Mouse (Mus musculus): Measurements from ENCODE around the gene Camkmt. TPM values are rescaled to one million over a fixed set of nuclear protein-coding genes. Genes with fewer than 3 reads are reported as not detected.
A peak's percentile ranks its signal among the peaks of the same experiment; 100 is the strongest.

Camkmt gene
- polyA plus RNA-seq, 1 experiment from 2014 or later: 3.9 TPM

GRCm38 (mm10) chr17:85372523-85372922 is 282.2 kb downstream of the Camkmt start:
- no peak for DNase-seq
- Histone ChIP-seq H3K9ac (no peak overlapping the region), H3K4me3 (replicated peaks) (no peak overlapping the region), H3K36me3 (no peaks in the 10 kb centered on the region), H3K27me3 (no peaks in the 10 kb centered on the region), H3K4me2 (no peak overlapping the region), H3K27ac (no peak overlapping the region), H3K9me3 (replicated peaks) (no peaks in the 10 kb centered on the region), H3K4me1 (replicated peaks) (peaks cover 16% of the 10 kb centered on the region)
- WGBS (ENCODE audit: insufficient replicate concordance): 72% methylated on average over 7 of the region's 7 CpGs
- ATAC-seq (ENCODE audit: low read depth): no peak

DNA sequence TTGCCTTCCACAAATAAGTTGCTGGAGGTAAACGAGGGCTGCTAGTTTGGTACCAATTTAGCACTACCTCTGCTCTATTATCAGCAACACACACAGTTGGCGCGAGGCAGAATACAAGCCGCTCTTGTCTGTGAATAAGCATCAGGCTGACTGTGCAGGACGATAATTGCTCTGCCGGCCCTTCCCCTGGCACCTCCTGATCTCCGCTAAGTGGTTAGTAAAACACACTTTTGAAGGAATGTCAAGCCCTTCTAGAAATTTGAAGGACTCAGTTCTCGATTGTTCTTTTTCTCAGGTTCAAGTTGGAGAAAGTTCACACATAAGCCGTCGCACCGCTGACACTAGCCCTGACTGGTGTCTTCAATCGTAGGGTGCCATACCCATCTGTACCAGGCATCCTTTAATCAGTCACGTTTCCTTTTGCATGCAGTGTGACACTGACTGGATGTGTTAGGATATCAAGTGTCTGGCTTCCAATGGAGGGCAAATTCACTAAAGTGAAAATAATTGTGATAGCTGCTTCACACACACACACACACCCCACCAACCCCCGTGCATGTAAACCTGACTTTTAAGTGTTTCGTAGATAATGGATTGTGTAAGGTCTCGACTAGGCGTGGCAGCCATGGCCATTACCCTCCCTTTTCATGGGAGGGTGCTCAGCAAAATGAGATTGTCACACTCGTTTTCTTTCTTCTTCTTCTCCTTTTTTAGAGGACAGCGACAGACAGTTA is 283.9 kb downstream of the Camkmt start:
- Histone ChIP-seq H3K9me3 (replicated peaks) (no peaks in the 10 kb centered on the region), H3K9ac (no peak overlapping the region), H3K27ac (no peak overlapping the region), H3K27me3 (no peaks in the 10 kb centered on the region), H3K4me3 (replicated peaks) (no peak overlapping the region), H3K36me3 (no peaks in the 10 kb centered on the region), H3K4me2 (0 out of 2 replicates have a peak overlapping the region, but pooled peaks have one; percentile 19), H3K4me1 (replicated peaks) (peaks cover 21% of the 10 kb centered on the region)
- ATAC-seq (ENCODE audit: low read depth): peak; percentile 81
- no peak for DNase-seq
- WGBS (ENCODE audit: insufficient replicate concordance): 64% methylated on average over 19 of the region's 19 CpGs

GRCm38 (mm10) chr17:85374834-85375176 is 284.5 kb downstream of the Camkmt start:
- no peaks in the 10 kb centered on the region for H3K27me3 ChIP-seq
- H3K4me3 ChIP-seq (replicated peaks): no peak overlapping the region
- peaks cover 23% of the 10 kb centered on the region for H3K4me1 ChIP-seq (replicated peaks)
- H3K9me3 ChIP-seq (replicated peaks): no peaks in the 10 kb centered on the region
- H3K36me3 ChIP-seq: no peaks in the 10 kb centered on the region
- DNase-seq: no peak
- H3K27ac ChIP-seq: no peak overlapping the region
- H3K9ac ChIP-seq: no peak overlapping the region
- 0 out of 2 replicates have a peak, but pooled peaks have one; percentile 41 for ATAC-seq (ENCODE audit: low read depth)
- H3K4me2 ChIP-seq: peak overlapping the region; percentile 19; the same call in 1 of the 2 replicates
- 74% methylated on average over 8 of the region's 8 CpGs for WGBS (ENCODE audit: insufficient replicate concordance)

- H3K4me1 ChIP-seq (replicated peaks): peaks cover 23% of the 10 kb centered on the region
- no peaks in the 10 kb centered on the region for H3K27me3 ChIP-seq
- H3K36me3 ChIP-seq: no peaks in the 10 kb centered on the region
- H3K4me2 ChIP-seq: no peak overlapping the region
- ATAC-seq (ENCODE audit: low read depth) (no peak), DNase-seq (no peak)
- no peak overlapping the region for H3K4me3 ChIP-seq (replicated peaks)
- H3K9ac ChIP-seq: no peak overlapping the region
- no peak overlapping the region for H3K27ac ChIP-seq
- WGBS (ENCODE audit: insufficient replicate concordance): 63% methylated on average over 10 of the region's 10 CpGs
- H3K9me3 ChIP-seq (replicated peaks): no peaks in the 10 kb centered on the region
Measured at GRCm38 (mm10) chr17:85375523-85375922, 285.2 kb downstream of the Camkmt start.

GRCm38 (mm10) chr17:85377496-85377895 is 287.1 kb downstream of the Camkmt start:
- H3K4me2 ChIP-seq: no peak overlapping the region
- H3K36me3 ChIP-seq: no peaks in the 10 kb centered on the region
- no peak overlapping the region for H3K4me3 ChIP-seq (replicated peaks)
- ATAC-seq (ENCODE audit: low read depth): no peak
- no peaks in the 10 kb centered on the region for H3K9me3 ChIP-seq (replicated peaks)
- no peak overlapping the region for H3K27ac ChIP-seq
- H3K9ac ChIP-seq: no peak overlapping the region
- no peak for DNase-seq
- peaks cover 26% of the 10 kb centered on the region for H3K4me1 ChIP-seq (replicated peaks)
- WGBS (ENCODE audit: insufficient replicate concordance): 73% methylated on average over 8 of the region's 8 CpGs
- no peaks in the 10 kb centered on the region for H3K27me3 ChIP-seq

DNA sequence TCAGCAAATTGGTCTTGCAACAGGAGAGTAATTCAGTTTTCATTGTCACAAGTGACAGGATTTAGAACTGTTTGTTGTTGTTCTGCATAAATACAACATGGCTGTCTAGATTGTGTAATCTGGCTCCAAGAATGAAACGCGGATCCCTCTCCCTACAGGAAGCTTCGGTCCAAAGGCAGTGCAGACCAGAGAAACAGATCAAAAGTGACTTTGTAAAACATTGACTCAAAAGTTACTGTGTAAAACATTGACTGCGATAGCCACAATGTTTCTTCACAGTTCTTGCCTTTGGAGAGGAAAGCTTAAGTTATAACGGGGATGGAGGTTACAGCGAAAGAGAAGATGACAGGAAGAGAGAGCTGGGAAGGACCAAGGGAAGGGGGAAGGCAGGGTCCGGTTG is 288.7 kb downstream of the Camkmt start:
- no peak overlapping the region for H3K4me2 ChIP-seq
- no peaks in the 10 kb centered on the region for H3K9me3 ChIP-seq (replicated peaks)
- H3K27ac ChIP-seq: no peak overlapping the region
- no peak for DNase-seq
- WGBS (ENCODE audit: insufficient replicate concordance): 63% methylated on average over 7 of the region's 7 CpGs
- H3K36me3 ChIP-seq: no peaks in the 10 kb centered on the region
- no peak for ATAC-seq (ENCODE audit: low read depth)
- H3K4me1 ChIP-seq (replicated peaks): peaks cover 33% of the 10 kb centered on the region
- H3K27me3 ChIP-seq: no peaks in the 10 kb centered on the region
- no peak overlapping the region for H3K4me3 ChIP-seq (replicated peaks)
- H3K9ac ChIP-seq: no peak overlapping the region

DNA sequence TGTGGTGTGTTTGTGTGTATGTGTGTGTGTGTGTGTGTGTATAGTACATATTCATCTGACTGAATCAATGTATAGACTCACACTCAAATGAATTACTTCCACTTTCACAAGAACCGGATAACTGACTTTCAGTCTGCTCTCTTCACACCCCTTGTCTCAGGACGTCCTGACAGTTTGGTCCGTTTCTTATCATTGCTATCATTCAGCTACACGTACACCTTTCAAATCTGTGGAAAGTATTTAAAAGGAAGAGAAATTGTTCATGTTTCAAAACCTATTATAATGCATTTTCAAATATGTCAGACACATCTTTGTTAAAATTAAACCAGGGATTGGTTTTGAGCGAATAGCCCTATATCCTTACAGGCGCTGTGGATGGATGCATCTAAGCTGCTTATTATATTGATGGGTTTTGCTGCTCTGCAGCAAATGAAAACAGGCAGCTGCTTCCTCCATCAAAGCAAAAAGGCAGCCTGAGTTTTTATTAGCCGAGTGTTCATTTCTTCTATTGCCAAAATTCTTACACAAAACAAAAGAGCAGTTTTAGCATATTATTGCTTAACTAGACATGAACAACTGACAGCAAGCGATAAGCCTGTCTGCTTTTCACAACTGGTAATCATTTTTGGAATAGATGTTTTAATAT is 291.3 kb downstream of the Camkmt start:
- no peak for ATAC-seq (ENCODE audit: low read depth)
- H3K27ac ChIP-seq: no peak overlapping the region
- H3K36me3 ChIP-seq: no peaks in the 10 kb centered on the region
- H3K9me3 ChIP-seq (replicated peaks): no peaks in the 10 kb centered on the region
- 44% methylated on average over 8 of the region's 8 CpGs for WGBS (ENCODE audit: insufficient replicate concordance)
- peaks cover 23% of the 10 kb centered on the region for H3K4me1 ChIP-seq (replicated peaks)
- no peak for DNase-seq
- no peak overlapping the region for H3K4me3 ChIP-seq (replicated peaks)
- H3K4me2 ChIP-seq: no peak overlapping the region
- H3K27me3 ChIP-seq: no peaks in the 10 kb centered on the region
- H3K9ac ChIP-seq: no peak overlapping the region

DNA sequence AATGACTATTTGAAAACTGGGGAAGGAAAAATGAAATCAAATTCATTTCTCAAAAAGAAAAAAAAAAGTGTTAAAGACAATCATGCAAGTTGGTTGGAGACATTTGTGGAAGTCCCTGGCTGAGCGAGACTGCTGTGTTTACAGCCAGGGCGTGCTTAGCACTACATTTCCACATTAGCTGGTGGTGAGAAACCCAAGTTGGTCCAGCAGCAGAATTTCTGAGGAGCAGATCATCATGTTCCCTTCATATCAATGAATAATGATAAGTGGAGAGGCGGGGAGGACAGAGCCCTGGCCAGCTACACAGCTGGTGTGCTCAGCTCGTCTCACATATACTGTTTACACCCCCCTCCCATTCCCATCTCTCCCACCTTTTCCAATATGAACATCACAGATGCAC is 292.0 kb downstream of the Camkmt start:
- Histone ChIP-seq H3K4me3 (replicated peaks) (no peak overlapping the region), H3K27me3 (no peaks in the 10 kb centered on the region), H3K4me2 (no peak overlapping the region), H3K27ac (0 out of 2 replicates have a peak overlapping the region, but pooled peaks have one; percentile 58), H3K9me3 (replicated peaks) (no peaks in the 10 kb centered on the region), H3K4me1 (replicated peaks) (peaks cover 24% of the 10 kb centered on the region), H3K36me3 (no peaks in the 10 kb centered on the region), H3K9ac (no peak overlapping the region)
- ATAC-seq (ENCODE audit: low read depth) (0 out of 2 replicates have a peak, but pooled peaks have one; percentile 40), DNase-seq (no peak)
- 41% methylated on average over 4 of the region's 4 CpGs for WGBS (ENCODE audit: insufficient replicate concordance)

- no peaks in the 10 kb centered on the region for H3K36me3 ChIP-seq
- WGBS (ENCODE audit: insufficient replicate concordance): 30% methylated on average over 6 of the region's 6 CpGs
- DNase-seq (no peak), ATAC-seq (ENCODE audit: low read depth) (peak; percentile 86)
- no peak overlapping the region for H3K9ac ChIP-seq
- peaks cover 23% of the 10 kb centered on the region for H3K4me1 ChIP-seq (replicated peaks)
- no peaks in the 10 kb centered on the region for H3K27me3 ChIP-seq
- peak overlapping the region; percentile 58; the same call in 1 of the 2 replicates for H3K27ac ChIP-seq
- H3K4me2 ChIP-seq: peak overlapping the region; percentile 14; the same call in 1 of the 2 replicates
- no peak overlapping the region for H3K4me3 ChIP-seq (replicated peaks)
- no peaks in the 10 kb centered on the region for H3K9me3 ChIP-seq (replicated peaks)
Measured at GRCm38 (mm10) chr17:85382906-85383305, 292.6 kb downstream of the Camkmt start.

DNA sequence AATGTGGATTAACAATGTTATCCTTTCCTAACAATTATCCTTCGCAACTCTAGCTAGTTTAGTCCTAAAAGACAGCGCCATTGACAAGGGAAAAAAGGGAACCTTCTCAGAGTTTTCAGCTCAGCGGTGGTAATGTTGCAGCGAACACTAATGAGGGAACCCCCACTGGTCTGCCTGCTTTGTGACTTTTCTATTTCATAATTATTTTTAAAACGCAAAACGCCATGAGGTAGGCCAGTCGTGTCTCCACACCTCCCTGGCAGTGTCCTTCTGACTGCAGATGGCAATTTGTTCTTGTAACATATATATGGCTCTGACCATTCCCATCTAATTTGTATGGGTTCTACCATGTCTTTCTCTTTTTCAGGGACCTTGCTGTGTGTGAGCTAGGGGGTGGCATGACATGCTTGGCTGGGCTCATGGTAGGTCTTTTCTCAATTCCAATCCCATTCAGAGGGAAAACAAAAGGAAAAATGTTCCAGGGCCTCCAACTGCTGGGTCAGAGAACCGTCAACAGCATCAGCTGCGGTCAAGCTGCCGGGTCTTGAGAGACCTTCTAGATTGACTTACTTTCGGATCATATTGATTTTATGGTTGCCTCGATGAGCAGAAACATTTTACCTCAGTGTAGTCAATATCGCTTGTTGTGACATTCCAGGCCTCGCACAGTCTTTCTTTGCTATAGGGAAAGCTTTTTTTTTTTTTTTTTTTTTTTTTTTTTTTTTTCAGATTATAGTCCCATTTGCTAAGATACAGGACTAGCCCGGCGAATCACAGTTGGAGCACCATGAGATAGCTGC is 302.9 kb downstream of the Camkmt start:
- H3K4me1 ChIP-seq (replicated peaks): peaks cover 4% of the 10 kb centered on the region; the same call in 1 of the 2 replicates
- DNase-seq: no peak
- H3K27ac ChIP-seq: no peak overlapping the region
- no peak overlapping the region for H3K4me2 ChIP-seq
- 75% methylated on average over 16 of the region's 16 CpGs for WGBS (ENCODE audit: insufficient replicate concordance)
- no peaks in the 10 kb centered on the region for H3K36me3 ChIP-seq
- no peak overlapping the region for H3K4me3 ChIP-seq (replicated peaks)
- H3K9me3 ChIP-seq (replicated peaks): no peaks in the 10 kb centered on the region
- no peak overlapping the region for H3K9ac ChIP-seq
- no peak for ATAC-seq (ENCODE audit: low read depth)
- H3K27me3 ChIP-seq: no peaks in the 10 kb centered on the region

- no peaks in the 10 kb centered on the region for H3K36me3 ChIP-seq
- peaks cover 4% of the 10 kb centered on the region; the same call in 1 of the 2 replicates for H3K4me1 ChIP-seq (replicated peaks)
- ATAC-seq (ENCODE audit: low read depth) (no peak), DNase-seq (no peak)
- H3K4me3 ChIP-seq (replicated peaks): no peak overlapping the region
- H3K4me2 ChIP-seq: no peak overlapping the region
- H3K9ac ChIP-seq: no peak overlapping the region
- no peak overlapping the region for H3K27ac ChIP-seq
- WGBS (ENCODE audit: insufficient replicate concordance): 81% methylated on average over 7 of the region's 7 CpGs
- no peaks in the 10 kb centered on the region for H3K9me3 ChIP-seq (replicated peaks)
- H3K27me3 ChIP-seq: no peaks in the 10 kb centered on the region
Measured at GRCm38 (mm10) chr17:85393891-85394321, 303.6 kb downstream of the Camkmt start.
